Mouse (Mus musculus) B cell, adult 2 months (primary cell): ENCODE results near the gene Guca2b.
"Not testable (repeated sequence)": the region's sequence is repeated elsewhere in the genome, so short reads cannot be mapped to it uniquely, and the experiment has no call there.

ENCODE experiments used
- DNase-seq, 2 experiments: peaks; one replicate each; pipeline ENCODE4 v3.0.0; 2022

The Guca2b gene

DNA sequence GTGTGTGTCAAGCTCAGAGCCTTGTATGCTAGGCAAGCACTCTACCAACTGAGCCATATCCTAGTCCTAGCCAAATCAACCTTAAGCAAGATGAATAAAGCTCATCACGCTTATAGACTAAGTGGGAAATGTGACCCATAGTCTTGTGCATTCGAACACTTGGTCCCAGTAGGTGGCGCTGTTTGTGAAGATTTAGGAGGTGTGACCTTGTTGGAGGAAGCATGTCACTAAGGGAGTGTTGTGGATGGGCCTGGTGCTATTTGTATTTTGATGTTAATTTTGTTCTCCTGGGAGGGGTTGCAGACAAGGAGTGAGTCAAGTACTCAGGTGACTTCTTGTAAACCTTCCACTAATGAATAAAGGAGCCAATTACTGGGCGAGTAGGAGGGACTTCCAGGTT is 16.1 kb downstream of the Guca2b start:
- no peak for DNase-seq

DNA sequence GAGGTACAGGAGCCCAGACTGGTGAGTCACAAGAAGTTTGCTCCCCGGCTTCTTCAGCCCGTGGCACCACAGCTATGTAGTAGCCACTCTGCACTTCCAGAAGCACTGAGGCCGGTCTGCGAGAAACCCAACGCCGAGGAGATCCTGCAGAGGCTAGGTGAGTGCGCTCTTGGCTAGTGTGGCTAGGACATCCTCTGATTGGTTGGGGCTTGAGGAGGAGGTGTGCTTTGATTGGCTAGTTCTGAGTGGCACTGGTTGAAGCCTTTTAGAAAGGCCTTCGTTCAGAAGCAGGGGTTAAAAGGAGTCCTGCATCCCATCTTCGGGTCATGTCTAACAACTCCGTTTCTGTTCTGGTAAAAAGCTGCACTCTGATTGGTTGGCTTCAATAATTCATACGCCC is 20.1 kb downstream of the Guca2b start:
- DNase-seq: no peak

DNA sequence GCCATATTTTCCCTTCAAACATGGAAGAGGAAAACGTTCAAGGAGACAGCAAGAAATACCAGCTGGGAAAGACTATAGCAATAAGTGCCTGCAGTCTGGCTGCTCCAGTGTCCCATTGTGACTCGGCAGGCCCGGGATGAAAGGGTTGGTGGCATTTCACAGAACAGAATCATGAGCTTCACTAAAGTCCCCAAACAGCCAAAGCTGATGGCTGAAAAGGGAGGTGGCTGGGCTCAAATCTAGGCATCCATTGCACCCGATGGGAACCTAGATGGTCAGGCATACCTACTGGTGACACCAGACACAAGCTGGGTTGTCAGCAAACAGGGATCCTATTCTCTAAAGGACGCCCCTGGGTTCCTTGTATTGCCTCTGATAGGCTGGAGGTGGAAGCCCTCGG is 20.8 kb downstream of the Guca2b start:
- no peak for DNase-seq

GRCm38 (mm10) chr4:119637176-119637845 is 21.4 kb downstream of the Guca2b start, which contains the start of gene Guca2a:
TSS of gene Guca2a (plus strand) at chr4:119637704.
- DNase-seq: no peak

GRCm38 (mm10) chr4:119636731-119637130 is 22.0 kb downstream of the Guca2b start:
- no peak for DNase-seq

- no peak for DNase-seq
These were observed 23.1 kb downstream of the Guca2b start for GRCm38 (mm10) chr4:119635686-119636085.

- no peak for DNase-seq
These were observed 23.7 kb downstream of the Guca2b start for GRCm38 (mm10) chr4:119634908-119635660.

DNA sequence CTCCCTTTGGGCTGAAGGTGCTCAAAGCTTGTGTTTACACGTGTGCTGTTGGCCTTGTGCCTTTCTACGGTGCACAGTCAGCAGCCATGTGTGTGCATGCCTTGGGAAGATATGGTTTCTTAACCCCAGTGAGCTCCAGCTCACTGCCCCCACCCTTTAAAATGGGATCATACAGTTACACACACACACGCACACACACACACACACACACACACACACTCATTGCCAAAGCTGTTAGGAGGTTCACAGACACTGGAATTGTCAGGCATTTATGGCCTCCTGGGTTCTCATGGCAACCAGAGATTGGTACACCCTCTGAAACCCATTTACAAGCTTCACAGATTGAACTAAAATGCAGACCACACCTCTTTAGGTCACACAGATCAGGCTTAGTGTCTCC is 24.8 kb downstream of the Guca2b start:
- no peak for DNase-seq

DNA sequence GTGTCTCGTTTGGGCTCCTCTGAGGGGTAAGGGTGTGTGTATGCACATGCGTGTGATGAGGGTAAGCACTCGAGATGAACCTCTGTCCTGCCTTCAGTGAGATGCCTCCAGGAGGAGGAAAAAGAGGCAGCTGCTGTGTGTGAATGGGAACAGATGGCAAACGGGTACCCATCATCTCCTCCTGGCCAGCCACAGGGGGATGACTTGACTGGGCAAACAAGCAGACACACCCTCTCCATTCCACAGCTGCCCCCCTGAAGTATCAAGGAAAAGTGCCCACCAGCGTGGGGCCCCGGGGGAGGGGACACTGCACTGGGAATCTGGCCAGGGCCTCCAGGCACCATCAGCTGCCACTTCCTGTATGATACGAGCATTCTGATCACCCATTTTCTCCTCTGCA is 25.4 kb downstream of the Guca2b start:
- DNase-seq: no peak

GRCm38 (mm10) chr4:119632721-119633120 is 26.0 kb downstream of the Guca2b start:
- no peak for DNase-seq

- peak; percentile 54 to 59 for DNase-seq
These were observed 27.4 kb downstream of the Guca2b start for GRCm38 (mm10) chr4:119631115-119631919.

DNA sequence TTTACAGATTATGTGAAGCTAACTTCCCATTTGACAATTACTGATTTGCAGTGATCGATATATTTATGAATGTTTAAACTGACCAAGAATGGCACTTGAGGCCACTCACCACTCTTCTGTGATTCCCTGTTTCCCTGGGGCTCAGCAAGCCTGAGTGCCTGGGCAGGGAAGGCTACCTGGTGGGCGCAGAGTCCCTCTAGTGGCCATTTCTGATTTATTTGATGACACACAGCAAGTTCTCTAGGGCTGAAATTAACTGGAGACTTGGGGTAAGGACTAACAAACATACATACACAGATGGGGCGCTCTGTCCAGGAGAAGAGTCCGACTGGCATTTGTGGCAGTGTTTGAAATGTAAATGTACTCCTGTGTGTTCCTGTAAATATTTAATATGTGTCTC is 30.4 kb downstream of the Guca2b start:
- not testable (repeated sequence) for DNase-seq

DNA sequence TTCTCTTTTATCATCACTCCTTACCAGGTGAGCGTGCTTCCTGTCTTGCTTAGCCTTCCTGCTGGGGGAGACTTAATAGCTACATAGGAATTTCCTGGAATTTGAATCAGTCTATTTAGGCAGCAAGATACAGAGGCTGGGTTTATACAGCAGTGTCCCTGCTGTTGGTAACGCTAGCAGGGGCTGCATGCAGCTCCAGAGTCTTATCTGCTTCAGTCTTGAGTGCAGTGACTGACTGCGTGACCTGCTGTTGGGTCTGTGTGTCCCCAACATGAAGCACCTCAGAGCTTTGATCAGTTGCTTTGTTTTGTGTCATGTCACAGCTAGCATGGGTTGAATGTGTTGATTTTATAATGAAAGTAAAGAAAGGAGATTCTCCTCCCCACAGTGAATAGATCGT is 31.4 kb downstream of the Guca2b start:
- no peak for DNase-seq

- no peak for DNase-seq
These were observed 31.9 kb downstream of the Guca2b start for GRCm38 (mm10) chr4:119626876-119627275.

GRCm38 (mm10) chr4:119626081-119626645 is 32.6 kb downstream of the Guca2b start:
- DNase-seq: no peak

- DNase-seq: no peak
These were observed 44.0 kb downstream of the Guca2b start for GRCm38 (mm10) chr4:119614724-119615123.

DNA sequence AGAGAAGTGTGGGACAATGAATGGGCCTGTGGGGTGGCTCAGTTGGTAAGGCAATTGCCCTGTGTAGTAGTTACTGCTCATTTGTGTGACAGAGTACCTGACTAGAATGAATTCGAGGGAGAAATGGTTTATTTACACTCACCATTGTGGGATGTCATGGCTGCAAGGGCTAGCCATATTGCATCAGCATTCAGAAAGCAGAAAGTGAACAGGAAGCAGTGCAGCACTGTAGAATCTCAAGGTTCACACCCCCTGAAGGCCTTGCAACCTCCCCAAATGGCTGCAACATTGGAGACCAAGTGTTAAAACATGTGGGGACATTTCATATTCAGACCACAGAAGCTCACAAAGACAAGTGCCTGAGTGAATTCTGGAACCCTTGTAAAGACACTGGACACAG is 44.7 kb downstream of the Guca2b start:
- no peak for DNase-seq

GRCm38 (mm10) chr4:119609488-119609887 is 49.3 kb downstream of the Guca2b start:
- DNase-seq: peak; percentile 20 to 42
